Mouse (Mus musculus) cortical plate, adult 2 months (tissue): Measurements from ENCODE around the gene Plxdc1.

Experiments used
- CTCF ChIP-seq: fragments of 200-500 bp; IDR thresholded peaks from 2 replicates; pipeline ENCODE4 v1.5.1; 2011; ENCODE audit warnings: mild to moderate bottlenecking, control low read depth, low read length; ENCODE audit not compliant: insufficient read depth; ENCODE audit errors: extremely low read depth
- POLR2A ChIP-seq: fragments of 200-500 bp; IDR thresholded peaks from 2 replicates; pipeline ENCODE4 v1.6.1; 2011; ENCODE audit warnings: mild to moderate bottlenecking, low read length, control low read depth; ENCODE audit not compliant: insufficient read depth; ENCODE audit errors: extremely low read depth

- TF ChIP-seq CTCF (0 out of 2 replicates have a peak, but pooled peaks have one; percentile 2), POLR2A (no peak)
Observed at GRCm38 (mm10) chr11:97960907-97961306, 25.3 kb downstream of the Plxdc1 start.
